Comparison of ENCODE assay signal across 12 mouse cellular contexts in genomic region chr1:81587780-81588307, GRCm38 (mm10).
"Had no signal": no experiment of that assay in that cellular context is flagged by ENCODE, and none has a peak within 500 bp of the region (broad histone marks: within the 10 kb centered on the region; RNA-seq: fewer than 3 reads in every experiment).

No protein-coding gene starts in this region.

- H3K27me3 ChIP-seq: liver, embryonic 15.5 days; neural tube, embryonic 13.5 days had no signal

- ATAC-seq: lung, postnatal 0 days had no signal

- H3K9ac ChIP-seq: liver, embryonic 15.5 days; neural tube, embryonic 13.5 days had no signal

- H3K36me3 ChIP-seq: liver, embryonic 15.5 days; neural tube, embryonic 13.5 days had no signal

- H3K9me3 ChIP-seq: liver, embryonic 15.5 days; neural tube, embryonic 13.5 days had no signal

- H3K4me3 ChIP-seq: liver, embryonic 15.5 days; neural tube, embryonic 13.5 days had no signal

- H3K4me2 ChIP-seq: liver, embryonic 11.5 days; liver, embryonic 15.5 days; neural tube, embryonic 13.5 days had no signal

- DNase-seq: kidney, adult 11 months; kidney, postnatal 25 days; layer of hippocampus, adult 9-11 months; lung, adult 2 months; lung, postnatal 36 days; right cerebral cortex, adult 18-20 months; right cerebral cortex, postnatal 25 days; thymus, postnatal 36 days had no signal

- H3K4me1 ChIP-seq: liver, embryonic 15.5 days; neural tube, embryonic 13.5 days had no signal

- H3K27ac ChIP-seq: liver, embryonic 15.5 days; neural tube, embryonic 13.5 days had no signal
